Mouse (Mus musculus) lung, adult 2 months (tissue): ENCODE measurements around the gene Mbtps1.

Experiments used
- CTCF ChIP-seq: fragments of 200-500 bp; IDR thresholded peaks from 2 replicates; pipeline ENCODE4 v1.5.1; 2011; ENCODE audit warnings: mild to moderate bottlenecking, low read length, control low read depth; ENCODE audit not compliant: insufficient read depth
- POLR2A ChIP-seq: fragments of 200-500 bp; IDR thresholded peaks from 2 replicates; pipeline ENCODE4 v1.6.1; 2011; ENCODE audit warnings: low read depth, mild to moderate bottlenecking, control low read depth, low read length, borderline replicate concordance; ENCODE audit errors: extremely low read depth

DNA sequence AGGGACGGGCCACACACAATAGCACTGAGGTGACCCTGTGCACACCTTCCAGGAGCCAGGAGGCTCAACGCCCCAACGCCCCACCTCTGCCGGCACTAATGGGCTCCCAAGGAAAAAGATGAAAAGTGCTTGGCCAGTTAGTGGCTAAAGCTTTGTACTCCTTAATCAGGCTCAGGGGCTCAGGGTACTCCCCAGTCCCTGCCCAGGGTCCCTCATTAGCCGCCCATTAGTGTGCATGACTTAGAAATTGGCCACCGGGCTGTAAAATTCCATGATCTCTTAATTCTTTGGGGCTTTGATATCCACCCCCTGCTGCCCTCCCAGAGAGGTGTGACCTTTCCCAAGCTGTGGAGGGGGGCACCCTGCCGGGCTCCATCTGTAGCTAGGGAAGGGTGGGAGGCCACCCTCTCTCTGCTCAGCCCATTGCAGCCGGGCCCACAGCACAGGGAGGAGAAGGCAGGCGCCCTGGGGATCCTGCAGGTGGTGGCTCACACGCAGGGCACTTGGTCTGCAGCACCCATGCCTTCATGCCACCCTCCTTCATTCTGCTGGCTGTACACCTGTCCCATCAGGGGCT is 55.3 kb downstream of the Mbtps1 start:
- TF ChIP-seq CTCF (no peak), POLR2A (no peak)
